Mouse (Mus musculus) cortical plate, adult 2 months (tissue): ENCODE data around the gene Zc3h12d.

ENCODE experiments used
- CTCF ChIP-seq: fragments of 200-500 bp; IDR thresholded peaks from 2 replicates; pipeline ENCODE4 v1.5.1; 2011; ENCODE audit warnings: mild to moderate bottlenecking, control low read depth, low read length; ENCODE audit not compliant: insufficient read depth; ENCODE audit errors: extremely low read depth
- POLR2A ChIP-seq: fragments of 200-500 bp; IDR thresholded peaks from 2 replicates; pipeline ENCODE4 v1.6.1; 2011; ENCODE audit warnings: mild to moderate bottlenecking, low read length, control low read depth; ENCODE audit not compliant: insufficient read depth; ENCODE audit errors: extremely low read depth

DNA sequence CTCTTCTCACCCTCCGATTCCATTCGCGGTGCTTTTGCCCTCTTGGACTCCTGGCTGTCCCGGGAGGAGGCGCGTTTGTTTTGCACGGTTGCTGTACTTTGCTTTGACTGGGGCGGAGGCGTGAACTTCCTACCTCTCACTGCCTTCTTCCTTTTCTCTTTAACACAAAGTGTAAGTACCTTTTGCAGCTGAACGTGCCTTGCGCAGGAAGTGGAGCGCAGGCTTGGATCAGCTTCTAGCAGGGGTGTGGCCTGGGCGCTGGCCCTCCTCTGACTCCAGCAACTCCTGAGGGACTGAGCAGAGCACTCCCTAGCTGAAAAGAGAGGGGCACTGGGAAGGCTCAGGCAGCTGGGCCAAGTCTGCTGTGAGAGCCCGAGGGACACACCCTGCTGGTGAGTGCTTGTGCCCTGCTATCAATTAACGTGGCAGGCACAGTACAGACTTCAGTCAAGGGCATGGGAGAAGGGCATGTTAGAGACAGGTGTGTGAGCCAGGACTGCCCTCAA lies at the start of gene Zc3h12d:
- TF ChIP-seq POLR2A (no peak), CTCF (no peak)
